ENCODE assay signal across 7 mouse cellular contexts in genomic region chr14:53806231-53806630, GRCm38 (mm10).
DNase-seq lines count a peak whose midpoint lies in the region; ATAC-seq and TF ChIP-seq lines count a peak whose summit lies in the region.

No protein-coding gene starts in this region.

- ATAC-seq in forebrain, embryonic 15.5 days (replicated peaks): peak; percentile 19; the same call in 1 of the 2 replicates

- H3K9ac ChIP-seq in forebrain, embryonic 15.5 days (replicated peaks): no peak overlapping the region

- H3K36me3 ChIP-seq in thymus, adult 2 months (ENCODE audit: control insufficient read depth, insufficient read depth, low read length): no peaks in the 10 kb centered on the region
- no peaks in the 10 kb centered on the region for H3K36me3 ChIP-seq in forebrain, embryonic 15.5 days

- DNase-seq in thymus, adult 2 months: peak; percentile 79
- DNase-seq in thymus, adult 18-20 months: no peak
- peak; percentile 54 for DNase-seq in brain, embryonic 18.5 days (ENCODE audit: low read depth, low spot score)
- DNase-seq in layer of hippocampus, adult 9-10 months (ENCODE audit: low spot score): peak; percentile 83
- DNase-seq in lung, postnatal 25 days (ENCODE audit: low spot score): peak; percentile 36
- DNase-seq in right cerebral cortex, postnatal 14 days: peak; percentile 86

- H3K4me1 ChIP-seq in thymus, adult 2 months (replicated peaks; ENCODE audit: control insufficient read depth, insufficient read depth, low read length): peaks cover 18% of the 10 kb centered on the region
- 0 out of 2 replicates have a peak, but pooled peaks cover 2% of the 10 kb centered on the region for H3K4me1 ChIP-seq in forebrain, embryonic 15.5 days

- no peak for TF ChIP-seq POLR2A in thymus, adult 2 months (IDR thresholded peaks at IDR 0.05; ENCODE audit: control insufficient read depth, extremely low read depth, insufficient read depth, low read length, poor library complexity)

- H3K4me2 ChIP-seq in forebrain, embryonic 15.5 days (replicated peaks): no peak overlapping the region

- no peaks in the 10 kb centered on the region for H3K27me3 ChIP-seq in thymus, adult 2 months (ENCODE audit: control insufficient read depth, insufficient read depth, low read length)
- H3K27me3 ChIP-seq in forebrain, embryonic 15.5 days: no peaks in the 10 kb centered on the region

- TF ChIP-seq CTCF in thymus, adult 2 months (IDR thresholded peaks at IDR 0.05; ENCODE audit: borderline replicate concordance, control insufficient read depth, extremely low read depth, insufficient read depth, low read length, poor library complexity): no peak

- peak overlapping the region; percentile 34 for H3K27ac ChIP-seq in thymus, adult 2 months (ENCODE audit: control insufficient read depth, insufficient read depth, low read length)
- H3K27ac ChIP-seq in forebrain, embryonic 15.5 days (replicated peaks): no peak overlapping the region

- H3K9me3 ChIP-seq in forebrain, embryonic 15.5 days: no peaks in the 10 kb centered on the region

- 14% methylated on average over 3 of the region's 3 CpGs for WGBS in thymus, adult 2 months
- WGBS in forebrain, embryonic 15.5 days: 17% methylated on average over 3 of the region's 3 CpGs

- H3K4me3 ChIP-seq in thymus, adult 2 months (ENCODE audit: control insufficient read depth, insufficient read depth, low read length): no peak overlapping the region
- no peak overlapping the region for H3K4me3 ChIP-seq in forebrain, embryonic 15.5 days

Comparison
In these comparisons a context has a peak if more than half of its experiments do, and no peak if none do; other contexts are left out.
1. DNase-seq: peak in thymus, adult 2 months (single experiment), brain, embryonic 18.5 days (single experiment), layer of hippocampus, adult 9-10 months (single experiment), lung, postnatal 25 days (single experiment) and right cerebral cortex, postnatal 14 days (single experiment); none in thymus, adult 18-20 months (0 of 2).